Mouse (Mus musculus): ENCODE data around the gene Bahcc1.

- TF ChIP-seq POLR2A (IDR thresholded peaks at IDR 0.05; ENCODE audit: insufficient read depth, low read depth, low read length) (no peak), CTCF (IDR thresholded peaks at IDR 0.05; ENCODE audit: insufficient read depth, low read depth, low read length) (no peak)
Observed at GRCm38 (mm10) chr11:120319310-120319709, 86.6 kb downstream of the Bahcc1 start.
